11 mouse cellular contexts compared by ENCODE assay signal in genomic region chr16:85347621-85348020, GRCm38 (mm10).
"Had no signal": no experiment of that assay in that cellular context is flagged by ENCODE, and none has a peak within 500 bp of the region (broad histone marks: within the 10 kb centered on the region; RNA-seq: fewer than 3 reads in every experiment).

No protein-coding gene starts in this region.

- DNase-seq: kidney, adult 11 months; kidney, adult 8-10 months; kidney, postnatal 10 days; kidney, postnatal 36 days; layer of hippocampus, postnatal 36 days; liver, embryonic 13.5 days; lung, adult 2 months; lung, postnatal 14 days; lung, postnatal 4 days; midbrain, embryonic 14.5 days; thymus, postnatal 36 days had no signal
